Mouse (Mus musculus): Measurements from ENCODE around the gene Cadm1.

The Cadm1 gene

GRCm38 (mm10) chr9:47605628-47606027 is 75.7 kb downstream of the Cadm1 start:
- in situ Hi-C loops (cut with MboI, MseI) = no loop called here

GRCm38 (mm10) chr9:47608441-47608840 is 78.5 kb downstream of the Cadm1 start:
- in situ Hi-C loops (cut with MboI, MseI) = no loop called here

GRCm38 (mm10) chr9:47608921-47609320 is 78.9 kb downstream of the Cadm1 start:
- in situ Hi-C loops (cut with MboI, MseI) = no loop called here

- in situ Hi-C loops (cut with MboI, MseI) = no loop called here
Measured at GRCm38 (mm10) chr9:47609443-47609842, 79.5 kb downstream of the Cadm1 start.

- in situ Hi-C loops (cut with MboI, MseI) = no loop called here
Measured at GRCm38 (mm10) chr9:47610316-47610715, 80.3 kb downstream of the Cadm1 start.

- in situ Hi-C loops (cut with MboI, MseI) = no loop called here
Measured at GRCm38 (mm10) chr9:47612894-47613412, 83.0 kb downstream of the Cadm1 start.

- in situ Hi-C loops (cut with MboI, MseI) = no loop called here
Measured at GRCm38 (mm10) chr9:47615049-47615448, 85.1 kb downstream of the Cadm1 start.

GRCm38 (mm10) chr9:47616391-47616790 is 86.4 kb downstream of the Cadm1 start:
- in situ Hi-C loops (cut with MboI, MseI) = no loop called here

- in situ Hi-C loops (cut with MboI, MseI) = no loop called here
Measured at GRCm38 (mm10) chr9:47619501-47620029, 89.6 kb downstream of the Cadm1 start.

- in situ Hi-C loops (cut with MboI, MseI) = no loop called here
Measured at GRCm38 (mm10) chr9:47623447-47624445, 93.8 kb downstream of the Cadm1 start.

GRCm38 (mm10) chr9:47624565-47625520 is 94.9 kb downstream of the Cadm1 start:
- in situ Hi-C loops (cut with MboI, MseI) = no loop called here

- in situ Hi-C loops (cut with MboI, MseI) = no loop called here
Measured at GRCm38 (mm10) chr9:47625621-47626210, 95.7 kb downstream of the Cadm1 start.

- in situ Hi-C loops (cut with MboI, MseI) = no loop called here
Measured at GRCm38 (mm10) chr9:47627966-47628365, 98.0 kb downstream of the Cadm1 start.

- in situ Hi-C loops (cut with MboI, MseI) = no loop called here
Measured at GRCm38 (mm10) chr9:47628550-47628949, 98.6 kb downstream of the Cadm1 start.

- in situ Hi-C loops (cut with MboI, MseI) = no loop called here
Measured at GRCm38 (mm10) chr9:47634695-47635094, 104.7 kb downstream of the Cadm1 start.

GRCm38 (mm10) chr9:47642663-47643062 is 112.7 kb downstream of the Cadm1 start:
- in situ Hi-C loops (cut with MboI, MseI) = no loop called here

GRCm38 (mm10) chr9:47645056-47645455 is 115.1 kb downstream of the Cadm1 start:
- in situ Hi-C loops (cut with MboI, MseI) = no loop called here

- in situ Hi-C loops (cut with MboI, MseI) = no loop called here
Measured at GRCm38 (mm10) chr9:47651431-47651830, 121.5 kb downstream of the Cadm1 start.

GRCm38 (mm10) chr9:47652203-47652602 is 122.2 kb downstream of the Cadm1 start:
- in situ Hi-C loops (cut with MboI, MseI) = no loop called here

GRCm38 (mm10) chr9:47652936-47653335 is 123.0 kb downstream of the Cadm1 start:
- in situ Hi-C loops (cut with MboI, MseI) = no loop called here

All from regulatory T cell (primary cell).